Mouse (Mus musculus) adrenal gland, postnatal 25 days (tissue): Measurements from ENCODE around the gene Gm21776. TPM values are rescaled to one million over a fixed set of nuclear protein-coding genes. Genes with fewer than 3 reads are reported as not detected.
"Not testable (repeated sequence)": the region's sequence is repeated elsewhere in the genome, so short reads cannot be mapped to it uniquely, and the experiment has no call there.

Experiments
- DNase-seq: peaks from one replicate; pipeline ENCODE4 v3.0.0; 2021; ENCODE audit warnings: mixed read lengths
- long read RNA-seq: library from polyadenylated mRNA; stranded (forward); transcript quantifications from one replicate; pipeline ENCODE4 v2.0.0, GENCODE M21; 2021
- total RNA-seq: library from RNA; stranded (reverse); gene quantifications from 2 replicates; pipeline ENCODE4 v1.2.3, GENCODE M21; 2021

Gene Gm21776
- total RNA-seq, result not detected in 2 replicates
- long read RNA-seq, result 0 reads

GRCm38 (mm10) chrY:76378362-76378761 is at the start of gene Gm21776:
Gm21776 (plus strand) TSS chrY:76378662.
- not testable (repeated sequence) for DNase-seq
